Mouse (Mus musculus): Measurements from ENCODE around the gene Msi1. TPM values are rescaled to one million over a fixed set of nuclear protein-coding genes. Genes with fewer than 3 reads are reported as not detected.

Msi1 gene
- polyA plus RNA-seq, 2 experiments = 15.5 to 40.6 TPM

DNA sequence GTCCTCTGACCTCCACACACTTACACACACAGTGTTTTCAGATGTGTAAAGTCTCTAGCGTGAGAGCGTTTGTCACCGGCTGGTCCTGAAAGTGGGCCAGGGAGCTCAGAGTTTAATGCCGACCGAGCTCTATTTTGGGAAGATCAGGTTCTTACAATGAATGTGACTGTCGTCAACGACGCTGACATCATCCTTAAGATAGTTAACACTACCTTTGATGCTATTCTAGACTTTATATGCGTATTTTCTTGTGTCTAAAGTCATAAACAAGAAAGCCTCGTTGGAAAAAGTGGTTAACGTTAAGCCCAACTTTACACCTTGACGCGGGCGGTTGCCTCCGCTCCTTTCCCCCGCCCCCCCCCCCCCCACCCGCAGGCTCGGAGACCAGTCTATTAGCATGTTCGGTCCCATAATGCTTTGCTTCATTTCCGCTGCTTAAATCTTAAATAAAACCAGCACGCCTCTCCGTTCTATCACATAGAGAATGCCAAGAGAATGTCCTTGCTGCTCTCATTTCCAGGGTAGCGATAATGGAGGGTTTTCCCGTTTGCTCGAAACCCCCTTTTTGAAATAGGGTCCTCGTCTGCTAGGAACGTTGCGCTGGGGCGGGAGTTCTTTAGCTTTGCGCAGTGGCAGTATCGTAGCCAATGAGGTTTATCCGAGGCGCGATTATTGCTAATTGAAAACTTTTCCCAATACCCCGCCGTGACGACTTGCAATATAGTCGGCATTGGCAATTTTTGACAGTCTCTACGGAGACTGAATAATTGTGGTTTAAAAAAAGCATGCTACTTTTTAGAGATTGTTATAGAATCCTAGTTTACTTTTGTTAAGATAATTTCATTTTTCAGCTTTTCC, 59.7 kb downstream of the Msi1 start:
- TF ChIP-seq POLR2A (IDR thresholded peaks at IDR 0.05; ENCODE audit: borderline replicate concordance, extremely low read depth, insufficient read depth, insufficient read length) = peak; percentile 99; the same call in 1 of the 2 replicates
- Histone ChIP-seq H3K4me1 (ENCODE audit: control insufficient read depth, insufficient read depth, low read length) (peaks cover 22% of the 10 kb centered on the region), H3K27ac (replicated peaks; ENCODE audit: low read depth, low read length) (peak overlapping the region; percentile 100), H3K9ac (ENCODE audit: low read depth, low read length, severe bottlenecking) (peak overlapping the region; percentile 86), H3K36me3 (ENCODE audit: control insufficient read depth, insufficient read depth, low read length) (no peaks in the 10 kb centered on the region), H3K9me3 (ENCODE audit: control insufficient read depth, low read length) (no peaks in the 10 kb centered on the region), H3K4me3 (replicated peaks; ENCODE audit: low read length) (peak overlapping the region; percentile 39), H3K4me2 (replicated peaks; ENCODE audit: low read depth, low read length, severe bottlenecking) (peak overlapping the region; percentile 68), H3K27me3 (ENCODE audit: control insufficient read depth, insufficient read depth, low read length) (no peaks in the 10 kb centered on the region)
- peak; percentile 71 for ATAC-seq (ENCODE audit: low FRiP score, low read depth)
- WGBS = under 1% methylated on average over 37 of the region's 39 CpGs
- peak; percentile 91 for DNase-seq (ENCODE audit: low spot score)

DNA sequence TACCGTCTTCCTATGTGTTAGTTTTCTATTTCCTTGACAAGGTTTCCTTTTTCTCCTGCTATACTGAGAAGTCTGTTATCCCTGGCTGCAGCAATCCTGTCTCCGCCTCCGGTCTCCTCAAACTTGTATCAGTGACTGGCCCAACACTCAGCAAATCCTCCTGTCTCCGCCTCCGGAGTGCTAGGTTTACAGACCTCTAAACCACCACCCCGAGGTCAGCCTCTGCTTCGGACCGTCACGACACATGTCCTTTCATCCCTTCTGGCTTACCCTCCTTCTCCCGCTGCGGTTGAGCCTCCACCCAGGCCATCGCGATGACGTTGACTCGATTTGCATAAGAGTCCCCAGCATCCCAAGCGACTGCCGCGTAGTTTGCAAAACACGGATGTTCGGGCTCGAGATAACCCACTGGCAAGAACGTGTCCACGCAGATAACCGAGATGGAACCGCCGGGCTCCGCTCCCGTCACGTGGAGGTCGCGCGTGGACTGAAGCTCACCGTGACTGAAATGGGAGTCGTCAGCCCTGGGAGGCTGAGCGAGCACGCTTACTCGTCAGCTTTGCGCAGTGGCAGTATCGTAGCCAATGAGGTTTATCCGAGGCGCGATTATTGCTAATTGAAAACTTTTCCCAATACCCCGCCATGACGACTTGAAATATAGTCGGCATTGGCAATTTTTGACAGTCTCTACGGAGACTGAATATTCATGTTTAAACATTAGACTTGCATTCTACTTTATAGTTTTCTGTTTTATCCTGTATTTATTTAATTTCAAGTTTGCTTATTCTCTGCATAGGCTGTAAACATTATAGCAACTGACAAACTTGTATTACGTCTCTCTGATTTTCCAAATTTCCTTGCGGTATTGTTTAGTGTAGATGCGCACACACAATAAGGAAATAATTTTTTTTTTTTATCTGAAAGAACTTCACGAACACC, 60.6 kb downstream of the Msi1 start:
- peaks cover 22% of the 10 kb centered on the region for H3K4me1 ChIP-seq (ENCODE audit: control insufficient read depth, insufficient read depth, low read length)
- peak; percentile 74 for ATAC-seq (ENCODE audit: low FRiP score, low read depth)
- TF ChIP-seq POLR2A (IDR thresholded peaks at IDR 0.05; ENCODE audit: borderline replicate concordance, extremely low read depth, insufficient read depth, insufficient read length) = peak; percentile 97; the same call in 1 of the 2 replicates
- peak overlapping the region; percentile 100 for H3K27ac ChIP-seq (replicated peaks; ENCODE audit: low read depth, low read length)
- WGBS = under 1% methylated on average over 50 of the region's 50 CpGs
- H3K27me3 ChIP-seq (ENCODE audit: control insufficient read depth, insufficient read depth, low read length) = no peaks in the 10 kb centered on the region
- H3K4me2 ChIP-seq (replicated peaks; ENCODE audit: low read depth, low read length, severe bottlenecking) = peak overlapping the region; percentile 68
- no peaks in the 10 kb centered on the region for H3K36me3 ChIP-seq (ENCODE audit: control insufficient read depth, insufficient read depth, low read length)
- H3K9ac ChIP-seq (ENCODE audit: low read depth, low read length, severe bottlenecking) = peak overlapping the region; percentile 86
- no peaks in the 10 kb centered on the region for H3K9me3 ChIP-seq (ENCODE audit: control insufficient read depth, low read length)
- peak overlapping the region; percentile 39 for H3K4me3 ChIP-seq (replicated peaks; ENCODE audit: low read length)
- peak; percentile 91 for DNase-seq (ENCODE audit: low spot score)

DNA sequence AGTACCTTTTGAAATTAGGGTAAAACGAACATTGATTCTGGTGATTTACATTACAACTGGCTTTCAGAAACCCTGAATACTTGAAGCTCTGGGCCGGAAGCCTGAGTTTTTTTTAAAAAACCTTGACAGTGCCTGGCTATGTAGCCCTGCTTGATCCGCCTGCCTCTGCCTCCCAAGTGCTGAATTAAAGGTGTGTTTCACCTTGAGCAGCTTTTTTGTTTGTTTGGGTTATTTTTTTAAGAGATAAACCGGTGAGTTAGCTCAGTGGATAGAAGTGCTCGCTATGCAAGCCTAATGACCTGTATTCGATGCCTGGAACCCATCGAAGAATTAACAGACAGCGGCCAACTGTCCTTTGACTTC, 61.2 kb downstream of the Msi1 start:
- DNase-seq (ENCODE audit: low spot score) (no peak), ATAC-seq (ENCODE audit: low FRiP score, low read depth) (no peak)
- no peaks in the 10 kb centered on the region for H3K36me3 ChIP-seq (ENCODE audit: control insufficient read depth, insufficient read depth, low read length)
- no peaks in the 10 kb centered on the region for H3K27me3 ChIP-seq (ENCODE audit: control insufficient read depth, insufficient read depth, low read length)
- H3K27ac ChIP-seq (replicated peaks; ENCODE audit: low read depth, low read length) = 0 out of 2 replicates have a peak overlapping the region, but pooled peaks have one; percentile 100
- 8% methylated on average over 8 of the region's 8 CpGs for WGBS
- peaks cover 22% of the 10 kb centered on the region for H3K4me1 ChIP-seq (ENCODE audit: control insufficient read depth, insufficient read depth, low read length)
- TF ChIP-seq POLR2A (IDR thresholded peaks at IDR 0.05; ENCODE audit: borderline replicate concordance, extremely low read depth, insufficient read depth, insufficient read length) = no peak
- H3K4me2 ChIP-seq (replicated peaks; ENCODE audit: low read depth, low read length, severe bottlenecking) = peak overlapping the region; percentile 68
- H3K9me3 ChIP-seq (ENCODE audit: control insufficient read depth, low read length) = no peaks in the 10 kb centered on the region
- no peak overlapping the region for H3K9ac ChIP-seq (ENCODE audit: low read depth, low read length, severe bottlenecking)
- H3K4me3 ChIP-seq (replicated peaks; ENCODE audit: low read length) = 0 out of 2 replicates have a peak overlapping the region, but pooled peaks have one; percentile 39

DNA sequence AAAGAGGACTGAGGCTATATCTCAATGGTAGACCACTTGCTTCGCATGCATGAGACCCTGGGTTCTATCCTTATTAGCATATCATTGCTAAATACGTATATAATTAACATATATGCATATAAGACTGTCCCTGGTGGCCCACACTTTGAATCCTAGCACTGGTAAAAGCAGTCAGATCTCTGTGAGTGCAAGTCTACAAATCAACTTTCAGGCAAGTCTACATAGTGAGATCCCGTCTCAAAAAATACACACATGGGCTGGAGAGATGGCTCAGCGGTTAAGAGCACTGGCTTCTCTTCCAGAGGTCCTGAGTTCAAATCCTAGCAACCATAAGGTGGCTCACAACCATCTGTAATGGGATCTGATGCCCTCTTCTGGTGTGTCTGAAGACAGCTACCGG, 61.7 kb downstream of the Msi1 start:
- TF ChIP-seq POLR2A (IDR thresholded peaks at IDR 0.05; ENCODE audit: borderline replicate concordance, extremely low read depth, insufficient read depth, insufficient read length) = no peak

More for the DNA sequence above, 61.7 kb downstream of the Msi1 start:
- Histone ChIP-seq H3K4me2 (replicated peaks; ENCODE audit: low read depth, low read length, severe bottlenecking) (peak overlapping the region; percentile 68; the same call in 1 of the 2 replicates), H3K4me1 (ENCODE audit: control insufficient read depth, insufficient read depth, low read length) (peaks cover 22% of the 10 kb centered on the region), H3K27ac (replicated peaks; ENCODE audit: low read depth, low read length) (0 out of 2 replicates have a peak overlapping the region, but pooled peaks have one; percentile 100), H3K27me3 (ENCODE audit: control insufficient read depth, insufficient read depth, low read length) (no peaks in the 10 kb centered on the region), H3K9ac (ENCODE audit: low read depth, low read length, severe bottlenecking) (no peak overlapping the region), H3K36me3 (ENCODE audit: control insufficient read depth, insufficient read depth, low read length) (no peaks in the 10 kb centered on the region), H3K9me3 (ENCODE audit: control insufficient read depth, low read length) (no peaks in the 10 kb centered on the region), H3K4me3 (replicated peaks; ENCODE audit: low read length) (no peak overlapping the region)
- WGBS = 34% methylated on average over 5 of the region's 5 CpGs
- ATAC-seq (ENCODE audit: low FRiP score, low read depth) = no peak
- DNase-seq (ENCODE audit: low spot score) = no peak

Data from limb, embryonic 14.5 days (tissue).